Mouse (Mus musculus): Measurements from ENCODE around the gene Sirt2. TPM values are rescaled to one million over a fixed set of nuclear protein-coding genes. Genes with fewer than 3 reads are reported as not detected.

The Sirt2 gene
- polyA plus RNA-seq, 1 experiment from 2014 or later = 110 TPM

DNA sequence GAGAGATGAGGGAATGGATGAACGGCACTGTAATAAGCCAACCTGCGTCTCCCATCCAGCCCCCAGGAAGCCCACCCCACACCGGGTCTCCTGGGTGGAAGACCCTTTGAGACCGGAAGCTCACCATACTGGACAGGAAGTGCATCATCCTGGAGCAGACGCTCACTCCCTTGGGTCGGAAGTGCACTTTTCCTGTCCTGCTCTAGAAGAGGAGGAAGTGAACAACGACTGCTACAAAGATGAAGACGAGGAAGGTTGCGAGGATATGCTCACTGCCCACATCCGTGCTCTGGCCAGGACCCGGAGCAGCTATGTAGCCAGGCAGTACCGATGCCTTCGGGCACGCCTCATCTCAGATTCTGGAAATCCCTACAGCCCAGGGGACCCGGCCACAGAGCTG lies 29.3 kb downstream of the Sirt2 start:
- H3K4me3 ChIP-seq (ENCODE audit: low read depth, low read length) = no peak overlapping the region
- WGBS = 83% methylated on average over 15 of the region's 15 CpGs
- ATAC-seq (no peak), DNase-seq (ENCODE audit: low spot score) (no peak)
- H3K9ac ChIP-seq (ENCODE audit: low read length) = no peak overlapping the region
- no peaks in the 10 kb centered on the region for H3K27me3 ChIP-seq (replicated peaks; ENCODE audit: control insufficient read depth, insufficient read depth, low read length)
- no peak overlapping the region for H3K4me2 ChIP-seq (ENCODE audit: low read length)
- no peaks in the 10 kb centered on the region for H3K36me3 ChIP-seq (ENCODE audit: control insufficient read depth, insufficient read depth, low read length)
- H3K27ac ChIP-seq (ENCODE audit: low read depth, low read length) = no peak overlapping the region
- H3K4me1 ChIP-seq (ENCODE audit: control insufficient read depth, insufficient read depth, low read length) = 0 out of 2 replicates have a peak, but pooled peaks cover 4% of the 10 kb centered on the region
- H3K9me3 ChIP-seq (replicated peaks; ENCODE audit: control insufficient read depth, low read length) = no peaks in the 10 kb centered on the region

DNA sequence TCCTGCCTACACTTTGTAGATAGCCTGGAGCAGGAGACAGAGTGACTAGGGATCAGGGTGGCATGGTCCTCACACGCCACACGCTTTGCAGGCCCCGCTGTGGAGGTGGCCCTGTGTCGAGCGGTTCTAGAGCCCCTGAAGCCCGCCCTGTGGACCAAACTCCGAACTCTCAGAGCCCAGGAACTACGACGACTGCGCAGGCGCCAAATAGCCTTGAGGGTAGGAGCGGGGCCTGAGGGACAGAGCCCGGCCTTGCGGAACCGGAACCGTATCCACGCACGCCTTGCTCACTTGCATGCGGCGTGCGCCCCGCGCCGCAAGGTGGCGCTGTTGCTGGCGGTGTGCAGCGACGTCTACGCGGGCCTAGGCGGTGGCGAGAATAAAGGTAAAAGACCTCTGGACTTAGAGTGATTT lies 30.0 kb downstream of the Sirt2 start:
- H3K9me3 ChIP-seq (replicated peaks; ENCODE audit: control insufficient read depth, low read length) = no peaks in the 10 kb centered on the region
- H3K9ac ChIP-seq (ENCODE audit: low read length) = peak overlapping the region; percentile 45
- no peaks in the 10 kb centered on the region for H3K36me3 ChIP-seq (ENCODE audit: control insufficient read depth, insufficient read depth, low read length)
- DNase-seq (ENCODE audit: low spot score) (peak; percentile 74), ATAC-seq (peak; percentile 85)
- H3K4me3 ChIP-seq (ENCODE audit: low read depth, low read length) = no peak overlapping the region
- no peaks in the 10 kb centered on the region for H3K27me3 ChIP-seq (replicated peaks; ENCODE audit: control insufficient read depth, insufficient read depth, low read length)
- WGBS = 14% methylated on average over 32 of the region's 32 CpGs
- peaks cover 5% of the 10 kb centered on the region for H3K4me1 ChIP-seq (ENCODE audit: control insufficient read depth, insufficient read depth, low read length)
- no peak overlapping the region for H3K27ac ChIP-seq (ENCODE audit: low read depth, low read length)
- peak overlapping the region; percentile 44 for H3K4me2 ChIP-seq (ENCODE audit: low read length)

DNA sequence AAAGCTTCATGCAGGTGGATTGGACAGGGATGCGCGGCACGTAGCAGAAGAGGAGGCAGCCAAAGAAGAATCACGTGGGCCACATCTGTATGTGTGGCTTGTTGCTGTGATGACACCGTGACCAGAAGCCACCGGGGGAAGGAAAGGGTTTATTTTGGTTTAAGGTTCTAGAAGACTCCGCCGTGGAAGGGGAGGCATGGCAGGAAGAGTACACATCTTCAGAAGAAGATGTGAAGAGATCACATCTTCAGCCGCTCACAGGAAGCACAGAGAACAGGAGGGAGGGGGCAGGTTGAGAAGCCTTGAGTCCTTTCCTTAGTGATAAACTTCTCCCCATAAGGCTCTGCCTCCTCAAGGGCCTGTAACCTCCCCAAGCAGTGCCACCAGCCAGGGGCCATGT lies 33.5 kb downstream of the Sirt2 start:
- no peaks in the 10 kb centered on the region for H3K27me3 ChIP-seq (replicated peaks; ENCODE audit: control insufficient read depth, insufficient read depth, low read length)
- no peaks in the 10 kb centered on the region for H3K9me3 ChIP-seq (replicated peaks; ENCODE audit: control insufficient read depth, low read length)
- ATAC-seq (no peak), DNase-seq (ENCODE audit: low spot score) (no peak)
- no peak overlapping the region for H3K27ac ChIP-seq (ENCODE audit: low read depth, low read length)
- no peak overlapping the region for H3K4me3 ChIP-seq (ENCODE audit: low read depth, low read length)
- H3K9ac ChIP-seq (ENCODE audit: low read length) = no peak overlapping the region
- H3K4me1 ChIP-seq (ENCODE audit: control insufficient read depth, insufficient read depth, low read length) = peaks cover 21% of the 10 kb centered on the region
- H3K4me2 ChIP-seq (ENCODE audit: low read length) = no peak overlapping the region
- no peaks in the 10 kb centered on the region for H3K36me3 ChIP-seq (ENCODE audit: control insufficient read depth, insufficient read depth, low read length)
- WGBS = 93% methylated on average over 9 of the region's 9 CpGs

- Histone ChIP-seq H3K27me3 (replicated peaks; ENCODE audit: control insufficient read depth, insufficient read depth, low read length) (no peaks in the 10 kb centered on the region), H3K4me3 (ENCODE audit: low read depth, low read length) (no peak overlapping the region), H3K36me3 (ENCODE audit: control insufficient read depth, insufficient read depth, low read length) (no peaks in the 10 kb centered on the region), H3K9ac (ENCODE audit: low read length) (no peak overlapping the region), H3K4me2 (ENCODE audit: low read length) (no peak overlapping the region), H3K27ac (ENCODE audit: low read depth, low read length) (no peak overlapping the region; the same call in 1 of the 2 replicates), H3K9me3 (replicated peaks; ENCODE audit: control insufficient read depth, low read length) (no peaks in the 10 kb centered on the region), H3K4me1 (ENCODE audit: control insufficient read depth, insufficient read depth, low read length) (peaks cover 21% of the 10 kb centered on the region)
- ATAC-seq (no peak), DNase-seq (ENCODE audit: low spot score) (no peak)
- 57% methylated on average over 3 of the region's 3 CpGs for WGBS
Observed at GRCm38 (mm10) chr7:28801451-28801850, 34.9 kb downstream of the Sirt2 start.

GRCm38 (mm10) chr7:28801901-28802670 lies 35.6 kb downstream of the Sirt2 start:
- Histone ChIP-seq H3K27me3 (replicated peaks; ENCODE audit: control insufficient read depth, insufficient read depth, low read length) (no peaks in the 10 kb centered on the region), H3K27ac (ENCODE audit: low read depth, low read length) (peak overlapping the region; percentile 17; the same call in 1 of the 2 replicates), H3K36me3 (ENCODE audit: control insufficient read depth, insufficient read depth, low read length) (no peaks in the 10 kb centered on the region), H3K4me2 (ENCODE audit: low read length) (no peak overlapping the region), H3K4me3 (ENCODE audit: low read depth, low read length) (no peak overlapping the region), H3K4me1 (ENCODE audit: control insufficient read depth, insufficient read depth, low read length) (peaks cover 16% of the 10 kb centered on the region), H3K9me3 (replicated peaks; ENCODE audit: control insufficient read depth, low read length) (no peaks in the 10 kb centered on the region), H3K9ac (ENCODE audit: low read length) (no peak overlapping the region; the same call in 1 of the 2 replicates)
- DNase-seq (ENCODE audit: low spot score) = peak; percentile 70
- WGBS = 12% methylated on average over 10 of the region's 10 CpGs
- no peak; the same call in 1 of the 2 replicates for ATAC-seq

GRCm38 (mm10) chr7:28802846-28803588 lies 36.5 kb downstream of the Sirt2 start:
- H3K4me3 ChIP-seq (ENCODE audit: low read depth, low read length) = no peak overlapping the region
- no peaks in the 10 kb centered on the region for H3K36me3 ChIP-seq (ENCODE audit: control insufficient read depth, insufficient read depth, low read length)
- no peaks in the 10 kb centered on the region for H3K9me3 ChIP-seq (replicated peaks; ENCODE audit: control insufficient read depth, low read length)
- no peak for ATAC-seq
- 11% methylated on average over 10 of the region's 10 CpGs for WGBS
- H3K27ac ChIP-seq (ENCODE audit: low read depth, low read length) = peak overlapping the region; percentile 30; the same call in 1 of the 2 replicates
- no peaks in the 10 kb centered on the region for H3K27me3 ChIP-seq (replicated peaks; ENCODE audit: control insufficient read depth, insufficient read depth, low read length)
- no peak overlapping the region for H3K4me2 ChIP-seq (ENCODE audit: low read length)
- H3K9ac ChIP-seq (ENCODE audit: low read length) = peak overlapping the region; percentile 17; the same call in 1 of the 2 replicates
- no peak for DNase-seq (ENCODE audit: low spot score)
- peaks cover 20% of the 10 kb centered on the region for H3K4me1 ChIP-seq (ENCODE audit: control insufficient read depth, insufficient read depth, low read length)

- no peak overlapping the region for H3K9ac ChIP-seq (ENCODE audit: low read length)
- H3K4me2 ChIP-seq (ENCODE audit: low read length) = no peak overlapping the region
- H3K9me3 ChIP-seq (replicated peaks; ENCODE audit: control insufficient read depth, low read length) = no peaks in the 10 kb centered on the region
- no peak overlapping the region for H3K4me3 ChIP-seq (ENCODE audit: low read depth, low read length)
- no peaks in the 10 kb centered on the region for H3K27me3 ChIP-seq (replicated peaks; ENCODE audit: control insufficient read depth, insufficient read depth, low read length)
- ATAC-seq = no peak
- no peak for DNase-seq (ENCODE audit: low spot score)
- no peaks in the 10 kb centered on the region for H3K36me3 ChIP-seq (ENCODE audit: control insufficient read depth, insufficient read depth, low read length)
- WGBS = 90% methylated on average over 4 of the region's 4 CpGs
- H3K4me1 ChIP-seq (ENCODE audit: control insufficient read depth, insufficient read depth, low read length) = peaks cover 23% of the 10 kb centered on the region
- H3K27ac ChIP-seq (ENCODE audit: low read depth, low read length) = no peak overlapping the region
Observed at GRCm38 (mm10) chr7:28803756-28804155, 37.2 kb downstream of the Sirt2 start.

GRCm38 (mm10) chr7:28806869-28807268 lies 40.3 kb downstream of the Sirt2 start:
- ATAC-seq = no peak
- Histone ChIP-seq H3K9ac (ENCODE audit: low read length) (no peak overlapping the region), H3K9me3 (replicated peaks; ENCODE audit: control insufficient read depth, low read length) (no peaks in the 10 kb centered on the region), H3K27ac (ENCODE audit: low read depth, low read length) (no peak overlapping the region), H3K27me3 (replicated peaks; ENCODE audit: control insufficient read depth, insufficient read depth, low read length) (no peaks in the 10 kb centered on the region), H3K36me3 (ENCODE audit: control insufficient read depth, insufficient read depth, low read length) (no peaks in the 10 kb centered on the region; the same call in 1 of the 2 replicates), H3K4me3 (ENCODE audit: low read depth, low read length) (no peak overlapping the region), H3K4me1 (ENCODE audit: control insufficient read depth, insufficient read depth, low read length) (peaks cover 20% of the 10 kb centered on the region), H3K4me2 (ENCODE audit: low read length) (no peak overlapping the region)
- 81% methylated on average over 4 of the region's 4 CpGs for WGBS
- no peak for DNase-seq (ENCODE audit: low spot score)
